Mouse (Mus musculus) myocyte (in vitro differentiated cells): ENCODE results near the gene Aig1. TPM values are rescaled to one million over a fixed set of nuclear protein-coding genes. Genes with fewer than 3 reads are reported as not detected.

ENCODE experiments used
- H3K27me3 ChIP-seq: one replicate; pipeline ENCODE4 v1.6.1; 2011; ENCODE audit not compliant: control insufficient read depth, insufficient read depth, insufficient read length
- H3K36me3 ChIP-seq: one replicate; pipeline ENCODE4 v1.6.1; 2011; ENCODE audit not compliant: control insufficient read depth, insufficient read depth
- H3K4me2 ChIP-seq: one replicate; pipeline ENCODE4 v1.6.1; 2011; ENCODE audit warnings: low read depth, control low read depth
- H3K4me3 ChIP-seq: one replicate; pipeline ENCODE4 v1.5.1; 2011; ENCODE audit warnings: mild to moderate bottlenecking, control low read depth, moderate library complexity
- H3K79me2 ChIP-seq: one replicate; pipeline ENCODE4 v1.6.1; 2011; ENCODE audit not compliant: control insufficient read depth, insufficient read depth
- H3ac ChIP-seq: one replicate; pipeline ENCODE4 v1.6.1; 2011; ENCODE audit not compliant: control insufficient read depth, insufficient read length
- CEBPB ChIP-seq: IDR thresholded peaks from 2 replicates; pipeline ENCODE4 v1.6.1; 2011; ENCODE audit warnings: mild to moderate bottlenecking, moderate library complexity; ENCODE audit not compliant: poor library complexity, insufficient read depth, severe bottlenecking
- E2F4 ChIP-seq: IDR thresholded peaks from one replicate; pipeline ENCODE4 v1.6.1; 2011; ENCODE audit warnings: mild to moderate bottlenecking, control low read depth, moderate library complexity; ENCODE audit not compliant: insufficient read depth
- MAX ChIP-seq: IDR thresholded peaks from one replicate; pipeline ENCODE4 v1.6.1; 2011; ENCODE audit warnings: low read depth, mild to moderate bottlenecking, control low read depth
- MYOD1 ChIP-seq, 3 experiments: IDR thresholded peaks; one replicate each; pipeline ENCODE4 v1.6.1; 2011; ENCODE audit warnings: control low read depth in 2 of 3, low read depth in 2 of 3, mild to moderate bottlenecking in 2 of 3, moderate library complexity in 1 of 3; ENCODE audit not compliant: insufficient read length in 2 of 3, control insufficient read depth in 1 of 3
- MYOG ChIP-seq, 3 experiments: IDR thresholded peaks; one replicate each; pipeline ENCODE4 v1.6.1; 2011; ENCODE audit warnings: control low read depth in 2 of 3, low read depth in 2 of 3, mild to moderate bottlenecking in 2 of 3; ENCODE audit not compliant: insufficient read length in 2 of 3, control insufficient read depth in 1 of 3, insufficient read depth in 1 of 3
- POLR2A ChIP-seq: IDR thresholded peaks from one replicate; pipeline ENCODE4 v1.6.1; 2011; ENCODE audit warnings: low read depth, mild to moderate bottlenecking, control low read depth, moderate library complexity; ENCODE audit not compliant: insufficient read length
- POLR2AphosphoS2 ChIP-seq: IDR thresholded peaks from one replicate; pipeline ENCODE4 v1.6.1; 2011; ENCODE audit warnings: low read depth, control low read depth; ENCODE audit not compliant: insufficient read length
- REST ChIP-seq: IDR thresholded peaks from one replicate; pipeline ENCODE4 v1.6.1; 2011; ENCODE audit warnings: mild to moderate bottlenecking, control low read depth, moderate library complexity; ENCODE audit not compliant: insufficient read depth, insufficient read length
- SRF ChIP-seq: IDR thresholded peaks from one replicate; pipeline ENCODE4 v1.6.1; 2011; ENCODE audit warnings: low read depth; ENCODE audit not compliant: control insufficient read depth, insufficient read length
- TCF12 ChIP-seq: IDR thresholded peaks from one replicate; pipeline ENCODE4 v1.6.1; 2011; ENCODE audit warnings: mild to moderate bottlenecking, control low read depth; ENCODE audit not compliant: poor library complexity, insufficient read depth, severe bottlenecking
- TCF3 ChIP-seq: IDR thresholded peaks from one replicate; pipeline ENCODE4 v1.6.1; 2011; ENCODE audit warnings: low read depth, control low read depth; ENCODE audit not compliant: insufficient read length
- USF1 ChIP-seq: IDR thresholded peaks from one replicate; pipeline ENCODE4 v1.6.1; 2011; ENCODE audit warnings: low read depth, mild to moderate bottlenecking, control low read depth, moderate library complexity
- polyA plus RNA-seq: library from polyadenylated mRNA; unstranded; fragments of >200 nt; fragmentation: generic; extraction: Trizol; gene quantifications from one replicate; pipeline ENCODE4 v1.2.1, GENCODE M21; 2012; ENCODE audit warnings: missing spikeins

The Aig1 gene
- polyA plus RNA-seq, 1 experiment, result 31.3 TPM

DNA sequence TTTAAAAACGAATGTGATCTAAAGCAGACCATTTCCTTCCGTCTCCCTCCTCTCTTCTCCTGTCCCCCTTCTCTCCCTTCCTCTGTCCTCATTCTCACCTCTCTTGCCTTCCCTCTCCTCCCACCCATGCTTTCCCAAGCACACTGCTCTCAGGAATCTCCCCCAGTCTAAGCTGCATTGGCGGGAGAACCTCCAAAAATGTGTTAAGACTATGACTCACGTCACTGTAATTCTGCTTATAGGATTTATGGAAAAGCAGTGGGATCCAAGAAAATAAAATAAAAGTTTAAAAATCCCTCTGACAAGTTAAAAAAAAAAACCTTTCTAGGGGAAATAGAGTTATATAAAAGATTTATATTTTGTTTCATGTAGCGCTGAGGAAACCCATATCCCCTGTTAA is 86.0 kb downstream of the Aig1 start:
- H3K79me2 ChIP-seq, result no peaks in the 10 kb centered on the region
- no peak overlapping the region for H3K4me3 ChIP-seq
- H3ac ChIP-seq, result no peak overlapping the region
- no peak overlapping the region for H3K4me2 ChIP-seq
- H3K27me3 ChIP-seq, result no peaks in the 10 kb centered on the region
- no peak for TF ChIP-seq USF1
- no peak for TF ChIP-seq SRF
- no peak for TF ChIP-seq MYOG (IDR thresholded peaks at IDR 0.05; ENCODE audit: control insufficient read depth in 1 of 3, insufficient read depth in 1 of 3, insufficient read length in 2 of 3, low read depth in 2 of 3)
- TF ChIP-seq CEBPB, result no peak
- TF ChIP-seq TCF3, result no peak
- TF ChIP-seq POLR2A, result no peak
- no peak for TF ChIP-seq MAX
- no peak for TF ChIP-seq REST
- no peak for TF ChIP-seq E2F4
- TF ChIP-seq POLR2AphosphoS2, result no peak
- TF ChIP-seq MYOD1 (IDR thresholded peaks at IDR 0.05; ENCODE audit: control insufficient read depth in 1 of 3, insufficient read length in 2 of 3, low read depth in 2 of 3), result no peak
- TF ChIP-seq TCF12, result no peak
- peaks cover 4% of the 10 kb centered on the region for H3K36me3 ChIP-seq

DNA sequence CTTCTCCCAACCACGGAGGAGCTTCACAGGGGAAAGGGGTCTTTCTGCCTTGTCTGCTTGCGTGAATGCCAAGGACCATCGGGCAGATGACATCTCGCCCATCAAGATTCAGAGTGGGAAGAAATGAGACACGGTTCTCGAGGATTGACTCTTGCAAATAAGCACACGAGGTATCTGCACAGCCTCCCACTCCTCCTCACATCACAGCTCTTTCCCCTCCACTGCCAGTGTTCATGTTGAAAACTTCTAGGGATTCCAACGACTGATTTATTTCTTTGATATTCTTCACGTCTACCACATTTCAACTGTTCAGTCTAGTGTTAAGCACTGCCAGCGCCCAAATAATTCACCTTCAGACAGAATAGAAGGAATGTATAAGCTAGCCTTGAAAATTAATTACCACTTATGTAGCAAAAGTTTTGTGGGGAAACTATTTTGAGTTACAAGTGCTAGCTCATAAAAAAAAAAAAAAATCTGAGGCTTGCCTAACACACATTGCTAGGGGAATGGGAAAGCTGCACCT is 86.5 kb downstream of the Aig1 start:
- TF ChIP-seq MYOG (IDR thresholded peaks at IDR 0.05; ENCODE audit: control insufficient read depth in 1 of 3, insufficient read depth in 1 of 3, insufficient read length in 2 of 3, low read depth in 2 of 3), result no peak
- no peak for TF ChIP-seq MAX
- TF ChIP-seq TCF12, result no peak
- no peak for TF ChIP-seq E2F4
- TF ChIP-seq SRF, result no peak
- no peak for TF ChIP-seq REST
- no peak for TF ChIP-seq TCF3
- no peak for TF ChIP-seq POLR2AphosphoS2
- TF ChIP-seq POLR2A, result no peak
- TF ChIP-seq MYOD1 (IDR thresholded peaks at IDR 0.05; ENCODE audit: control insufficient read depth in 1 of 3, insufficient read length in 2 of 3, low read depth in 2 of 3), result no peak
- no peak for TF ChIP-seq CEBPB
- no peak for TF ChIP-seq USF1
- Histone ChIP-seq H3K36me3 (peaks cover 4% of the 10 kb centered on the region), H3K27me3 (no peaks in the 10 kb centered on the region), H3K79me2 (no peaks in the 10 kb centered on the region), H3K4me3 (no peak overlapping the region), H3K4me2 (no peak overlapping the region), H3ac (no peak overlapping the region)

DNA sequence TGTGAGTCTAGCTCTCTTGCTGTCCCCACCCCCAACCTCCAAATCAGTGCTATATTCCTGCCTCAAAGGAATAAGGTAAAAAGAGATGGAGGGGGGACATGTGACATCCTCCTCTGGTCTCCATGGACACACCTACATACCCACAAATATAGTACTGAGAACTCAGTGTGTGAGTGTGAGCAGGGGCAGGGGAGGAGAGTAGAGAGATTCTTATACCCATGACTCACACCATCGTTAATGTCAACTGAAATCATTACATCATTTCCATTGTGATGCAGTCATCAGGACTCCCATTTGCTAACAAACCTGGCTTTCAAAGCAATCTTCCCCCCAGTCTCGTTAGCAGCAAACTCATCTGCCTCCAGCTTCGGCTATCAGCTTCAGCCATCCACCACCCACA is 92.8 kb downstream of the Aig1 start:
- TF ChIP-seq USF1 (peak; percentile 56), SRF (no peak), E2F4 (no peak), POLR2AphosphoS2 (no peak), MYOG (IDR thresholded peaks at IDR 0.05; ENCODE audit: control insufficient read depth in 1 of 3, insufficient read depth in 1 of 3, insufficient read length in 2 of 3, low read depth in 2 of 3) (no peak), POLR2A (no peak), MAX (no peak), TCF3 (no peak), CEBPB (peak; percentile 67), REST (no peak), TCF12 (no peak)
- peak overlapping the region; percentile 4 for H3K4me2 ChIP-seq
- H3K36me3 ChIP-seq, result no peaks in the 10 kb centered on the region
- no peaks in the 10 kb centered on the region for H3K27me3 ChIP-seq
- H3ac ChIP-seq, result no peak overlapping the region
- H3K79me2 ChIP-seq, result no peaks in the 10 kb centered on the region
- no peak overlapping the region for H3K4me3 ChIP-seq

DNA sequence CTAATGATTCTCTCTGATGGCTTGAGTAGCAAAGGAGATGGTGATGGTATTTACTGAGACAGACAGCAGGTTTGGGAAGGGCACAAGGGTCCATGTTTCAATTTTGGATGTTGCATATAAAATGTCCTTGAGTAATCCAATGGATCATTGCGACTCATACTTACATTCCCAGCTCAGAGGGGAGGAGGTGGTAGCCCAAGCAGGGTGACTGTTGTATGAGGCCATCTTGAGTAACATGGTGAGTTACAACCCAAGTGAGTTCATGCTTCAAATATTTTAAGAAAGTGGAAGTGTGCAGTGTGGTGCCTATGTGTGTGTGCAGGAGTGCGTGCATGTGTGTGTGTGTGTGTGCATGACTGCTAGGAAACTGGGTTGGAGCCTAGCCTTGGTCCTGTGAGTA is 93.4 kb downstream of the Aig1 start:
- Histone ChIP-seq H3K27me3 (no peaks in the 10 kb centered on the region), H3K4me3 (no peak overlapping the region), H3K36me3 (no peaks in the 10 kb centered on the region), H3ac (no peak overlapping the region), H3K79me2 (no peaks in the 10 kb centered on the region), H3K4me2 (peak overlapping the region; percentile 30)
- TF ChIP-seq E2F4 (no peak), TCF12 (no peak), SRF (no peak), POLR2AphosphoS2 (no peak), USF1 (no peak), CEBPB (no peak; the same call in 1 of the 2 replicates), MAX (no peak), TCF3 (no peak), POLR2A (no peak), MYOG (IDR thresholded peaks at IDR 0.05; ENCODE audit: control insufficient read depth in 1 of 3, insufficient read depth in 1 of 3, insufficient read length in 2 of 3, low read depth in 2 of 3) (no peak), MYOD1 (IDR thresholded peaks at IDR 0.05; ENCODE audit: control insufficient read depth in 1 of 3, insufficient read length in 2 of 3, low read depth in 2 of 3) (no peak)

DNA sequence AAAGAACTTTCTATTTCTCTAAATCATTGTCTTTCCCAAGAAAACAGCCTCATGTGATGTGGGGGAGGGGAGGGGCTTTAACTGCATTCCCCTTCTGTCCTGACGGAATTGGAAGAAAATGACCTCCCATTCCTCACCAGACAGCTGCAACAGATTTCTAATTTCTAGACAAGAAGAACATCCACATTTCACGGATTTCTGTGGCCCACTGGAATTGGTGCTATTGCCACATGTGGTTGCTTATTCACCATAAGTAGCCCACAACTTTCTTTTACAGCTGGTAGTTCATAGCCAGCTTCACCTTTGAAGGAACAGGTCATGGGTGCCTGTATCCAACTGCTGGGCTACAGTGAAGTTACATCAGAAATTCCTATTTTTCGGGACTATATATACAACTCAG is 93.9 kb downstream of the Aig1 start:
- H3K79me2 ChIP-seq, result no peaks in the 10 kb centered on the region
- TF ChIP-seq USF1 (no peak), MYOG (IDR thresholded peaks at IDR 0.05; ENCODE audit: control insufficient read depth in 1 of 3, insufficient read depth in 1 of 3, insufficient read length in 2 of 3, low read depth in 2 of 3) (peak in 1 of 3 experiments; percentile 34), TCF12 (peak; percentile 65), REST (no peak), TCF3 (no peak), POLR2AphosphoS2 (no peak), E2F4 (no peak), MYOD1 (IDR thresholded peaks at IDR 0.05; ENCODE audit: control insufficient read depth in 1 of 3, insufficient read length in 2 of 3, low read depth in 2 of 3) (peak in 2 of 3 experiments; percentile 13 to 36), POLR2A (no peak), CEBPB (peak; percentile 69), SRF (no peak), MAX (no peak)

More for the DNA sequence above, 93.9 kb downstream of the Aig1 start:
- H3K4me3 ChIP-seq, result no peak overlapping the region
- H3K36me3 ChIP-seq, result no peaks in the 10 kb centered on the region
- H3K4me2 ChIP-seq, result peak overlapping the region; percentile 30
- no peak overlapping the region for H3ac ChIP-seq
- H3K27me3 ChIP-seq, result no peaks in the 10 kb centered on the region
